Mouse (Mus musculus): ENCODE measurements at regions not wholly inside any gene's neighbourhood (a gene's known extent, or its start where the extent isn't known, plus 50 kb on each side); places are given as distances from the start of the nearest gene placed in this dataset.
A peak's percentile ranks its signal among the peaks of the same experiment; 100 is the strongest.

GRCm38 (mm10) chr6:126481257-126481656 lies 54.0 kb downstream of the Kcna5 start:
- Histone ChIP-seq H3K9me3 (ENCODE audit: low read length) (no peaks in the 10 kb centered on the region), H3K27me3 (ENCODE audit: insufficient read depth, low read length) (peaks cover 13% of the 10 kb centered on the region; the same call in 1 of the 2 replicates), H3K4me3 (replicated peaks; ENCODE audit: low read length) (no peak overlapping the region), H3K4me1 (replicated peaks; ENCODE audit: low read depth, low read length) (no peaks in the 10 kb centered on the region), H3K36me3 (ENCODE audit: insufficient read depth, low read length) (no peaks in the 10 kb centered on the region)
- TF ChIP-seq CTCF (conservative IDR thresholded peaks at IDR 0.05; ENCODE audit: low read length) (no peak; the same call in 1 of the 2 replicates), NANOG (IDR thresholded peaks at IDR 0.05; ENCODE audit: borderline replicate concordance, low read length) (no peak), POU5F1 (IDR thresholded peaks at IDR 0.05; ENCODE audit: borderline replicate concordance, low read length) (no peak)

DNA sequence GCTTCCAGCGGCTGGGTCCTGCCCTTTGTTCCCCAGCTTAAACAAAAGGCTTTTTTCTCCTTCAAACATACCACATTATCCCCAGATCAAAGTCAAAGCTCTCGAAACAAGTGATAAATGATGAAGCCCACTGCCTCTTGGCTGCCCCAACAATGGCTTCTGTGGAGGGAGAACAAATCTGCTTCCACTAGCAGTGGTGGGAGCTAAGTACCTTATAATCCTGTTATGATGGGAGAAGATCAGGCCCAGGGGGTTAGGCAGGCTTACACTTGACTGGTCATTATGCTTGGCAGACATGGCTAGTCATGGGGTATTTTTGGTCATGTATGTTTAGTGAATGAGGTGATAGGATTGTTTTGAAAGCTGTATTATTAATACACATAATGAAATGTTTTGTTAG lies 57.7 kb downstream of the Kcna5 start:
- H3K4me3 ChIP-seq (replicated peaks; ENCODE audit: low read length) = no peak overlapping the region
- H3K36me3 ChIP-seq (ENCODE audit: insufficient read depth, low read length) = no peaks in the 10 kb centered on the region
- H3K9me3 ChIP-seq (ENCODE audit: low read length) = no peaks in the 10 kb centered on the region
- peaks cover 13% of the 10 kb centered on the region; the same call in 1 of the 2 replicates for H3K27me3 ChIP-seq (ENCODE audit: insufficient read depth, low read length)
- no peaks in the 10 kb centered on the region for H3K4me1 ChIP-seq (replicated peaks; ENCODE audit: low read depth, low read length)
- TF ChIP-seq NANOG (IDR thresholded peaks at IDR 0.05; ENCODE audit: borderline replicate concordance, low read length) (no peak), POU5F1 (IDR thresholded peaks at IDR 0.05; ENCODE audit: borderline replicate concordance, low read length) (no peak), CTCF (conservative IDR thresholded peaks at IDR 0.05; ENCODE audit: low read length) (no peak)

DNA sequence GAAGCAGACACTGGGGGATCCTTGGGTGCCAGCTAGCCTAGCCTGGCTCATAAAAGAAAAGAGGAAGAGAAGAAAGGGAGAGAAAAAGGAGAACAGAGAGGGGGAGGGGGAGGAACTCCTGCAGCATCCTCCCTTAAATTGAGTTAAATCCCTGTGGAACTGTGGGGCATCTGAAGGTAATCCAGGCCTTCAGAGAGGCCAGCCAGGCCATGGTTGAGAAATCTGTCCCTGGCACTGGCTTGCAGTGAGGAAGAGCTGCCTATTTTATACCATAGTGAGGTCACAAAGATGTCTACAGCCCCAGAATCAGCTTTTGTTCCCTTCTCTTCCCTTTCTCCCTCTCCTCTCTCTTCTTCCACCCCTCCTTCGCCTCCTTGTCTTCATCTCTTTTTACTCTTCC lies 58.5 kb downstream of the Kcna5 start:
- Histone ChIP-seq H3K9me3 (ENCODE audit: low read length) (no peaks in the 10 kb centered on the region), H3K36me3 (ENCODE audit: insufficient read depth, low read length) (no peaks in the 10 kb centered on the region), H3K4me1 (replicated peaks; ENCODE audit: low read depth, low read length) (no peaks in the 10 kb centered on the region), H3K27me3 (ENCODE audit: insufficient read depth, low read length) (peaks cover 13% of the 10 kb centered on the region; the same call in 1 of the 2 replicates), H3K4me3 (replicated peaks; ENCODE audit: low read length) (no peak overlapping the region)
- TF ChIP-seq CTCF (conservative IDR thresholded peaks at IDR 0.05; ENCODE audit: low read length) (no peak), NANOG (IDR thresholded peaks at IDR 0.05; ENCODE audit: borderline replicate concordance, low read length) (no peak), POU5F1 (IDR thresholded peaks at IDR 0.05; ENCODE audit: borderline replicate concordance, low read length) (no peak)

DNA sequence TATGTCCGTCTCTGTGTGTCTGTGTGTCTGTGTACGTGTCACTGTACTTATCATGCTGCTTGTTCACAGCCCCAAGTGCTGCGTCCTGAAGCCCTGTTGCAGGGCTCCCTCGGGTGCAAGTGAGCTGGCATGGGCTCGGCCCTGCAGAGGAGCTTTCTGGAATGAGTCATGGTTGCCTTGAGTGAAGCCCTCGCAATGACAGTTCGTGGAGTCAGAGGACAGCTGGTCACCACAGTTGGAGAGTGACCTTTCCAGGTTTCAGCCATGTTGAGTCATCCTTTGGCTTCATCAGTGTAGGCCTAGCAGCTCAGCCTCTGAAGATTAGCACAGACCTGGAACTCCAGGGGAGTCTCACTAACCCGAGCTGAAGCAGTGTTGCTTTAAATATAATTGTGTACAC lies 59.7 kb downstream of the Kcna5 start:
- H3K27me3 ChIP-seq (ENCODE audit: insufficient read depth, low read length) = peaks cover 10% of the 10 kb centered on the region; the same call in 1 of the 2 replicates
- H3K4me3 ChIP-seq (replicated peaks; ENCODE audit: low read length) = no peak overlapping the region
- TF ChIP-seq POU5F1 (IDR thresholded peaks at IDR 0.05; ENCODE audit: borderline replicate concordance, low read length) (no peak), CTCF (conservative IDR thresholded peaks at IDR 0.05; ENCODE audit: low read length) (no peak), NANOG (IDR thresholded peaks at IDR 0.05; ENCODE audit: borderline replicate concordance, low read length) (no peak)
- no peaks in the 10 kb centered on the region for H3K4me1 ChIP-seq (replicated peaks; ENCODE audit: low read depth, low read length)
- no peaks in the 10 kb centered on the region for H3K36me3 ChIP-seq (ENCODE audit: insufficient read depth, low read length)
- H3K9me3 ChIP-seq (ENCODE audit: low read length) = no peaks in the 10 kb centered on the region

DNA sequence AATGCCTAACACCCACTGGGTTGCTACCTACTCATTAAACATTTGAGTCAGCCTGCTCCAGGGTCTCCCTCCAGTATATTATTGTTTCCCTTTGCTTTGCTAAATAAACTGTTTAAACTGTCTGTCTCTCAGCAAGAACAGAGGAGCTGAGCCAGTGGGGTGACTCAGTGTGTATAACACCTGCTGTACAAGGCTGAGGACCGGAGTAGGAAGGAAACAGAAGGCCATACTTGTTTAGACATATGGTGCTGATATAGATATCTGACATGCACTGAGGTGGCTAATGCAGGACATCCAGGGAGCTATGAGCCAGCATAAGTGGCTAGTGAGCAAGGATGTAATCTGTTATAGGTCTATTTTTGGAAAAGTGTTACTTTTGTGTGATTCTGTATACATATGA lies 81.5 kb downstream of the Kcna5 start:
- no peaks in the 10 kb centered on the region for H3K4me1 ChIP-seq (replicated peaks; ENCODE audit: low read depth, low read length)
- H3K36me3 ChIP-seq (ENCODE audit: insufficient read depth, low read length) = no peaks in the 10 kb centered on the region
- no peaks in the 10 kb centered on the region for H3K9me3 ChIP-seq (ENCODE audit: low read length)
- H3K4me3 ChIP-seq (replicated peaks; ENCODE audit: low read length) = no peak overlapping the region
- TF ChIP-seq CTCF (conservative IDR thresholded peaks at IDR 0.05; ENCODE audit: low read length) (no peak), POU5F1 (IDR thresholded peaks at IDR 0.05; ENCODE audit: borderline replicate concordance, low read length) (no peak), NANOG (IDR thresholded peaks at IDR 0.05; ENCODE audit: borderline replicate concordance, low read length) (no peak)
- no peaks in the 10 kb centered on the region for H3K27me3 ChIP-seq (ENCODE audit: insufficient read depth, low read length)

GRCm38 (mm10) chr6:126445519-126445918 lies 89.7 kb downstream of the Kcna5 start:
- TF ChIP-seq NANOG (IDR thresholded peaks at IDR 0.05; ENCODE audit: borderline replicate concordance, low read length) = no peak
- no peak for TF ChIP-seq POU5F1 (IDR thresholded peaks at IDR 0.05; ENCODE audit: borderline replicate concordance, low read length)
- TF ChIP-seq CTCF (conservative IDR thresholded peaks at IDR 0.05; ENCODE audit: low read length) = peak; percentile 13
- H3K4me1 ChIP-seq (replicated peaks; ENCODE audit: low read depth, low read length) = no peaks in the 10 kb centered on the region
- H3K9me3 ChIP-seq (ENCODE audit: low read length) = no peaks in the 10 kb centered on the region
- H3K36me3 ChIP-seq (ENCODE audit: insufficient read depth, low read length) = no peaks in the 10 kb centered on the region
- H3K4me3 ChIP-seq (replicated peaks; ENCODE audit: low read length) = no peak overlapping the region
- H3K27me3 ChIP-seq (ENCODE audit: insufficient read depth, low read length) = no peaks in the 10 kb centered on the region

- Histone ChIP-seq H3K36me3 (ENCODE audit: insufficient read depth, low read length) (no peaks in the 10 kb centered on the region), H3K9me3 (ENCODE audit: low read length) (0 out of 2 replicates have a peak, but pooled peaks cover 4% of the 10 kb centered on the region), H3K27me3 (ENCODE audit: insufficient read depth, low read length) (0 out of 2 replicates have a peak, but pooled peaks cover 3% of the 10 kb centered on the region), H3K4me3 (replicated peaks; ENCODE audit: low read length) (no peak overlapping the region), H3K4me1 (replicated peaks; ENCODE audit: low read depth, low read length) (no peaks in the 10 kb centered on the region)
- TF ChIP-seq POU5F1 (IDR thresholded peaks at IDR 0.05; ENCODE audit: borderline replicate concordance, low read length) = no peak
- TF ChIP-seq CTCF (conservative IDR thresholded peaks at IDR 0.05; ENCODE audit: low read length) = no peak
- TF ChIP-seq NANOG (IDR thresholded peaks at IDR 0.05; ENCODE audit: borderline replicate concordance, low read length) = no peak
Measured at GRCm38 (mm10) chr6:126440254-126440653, 95.0 kb downstream of the Kcna5 start.

DNA sequence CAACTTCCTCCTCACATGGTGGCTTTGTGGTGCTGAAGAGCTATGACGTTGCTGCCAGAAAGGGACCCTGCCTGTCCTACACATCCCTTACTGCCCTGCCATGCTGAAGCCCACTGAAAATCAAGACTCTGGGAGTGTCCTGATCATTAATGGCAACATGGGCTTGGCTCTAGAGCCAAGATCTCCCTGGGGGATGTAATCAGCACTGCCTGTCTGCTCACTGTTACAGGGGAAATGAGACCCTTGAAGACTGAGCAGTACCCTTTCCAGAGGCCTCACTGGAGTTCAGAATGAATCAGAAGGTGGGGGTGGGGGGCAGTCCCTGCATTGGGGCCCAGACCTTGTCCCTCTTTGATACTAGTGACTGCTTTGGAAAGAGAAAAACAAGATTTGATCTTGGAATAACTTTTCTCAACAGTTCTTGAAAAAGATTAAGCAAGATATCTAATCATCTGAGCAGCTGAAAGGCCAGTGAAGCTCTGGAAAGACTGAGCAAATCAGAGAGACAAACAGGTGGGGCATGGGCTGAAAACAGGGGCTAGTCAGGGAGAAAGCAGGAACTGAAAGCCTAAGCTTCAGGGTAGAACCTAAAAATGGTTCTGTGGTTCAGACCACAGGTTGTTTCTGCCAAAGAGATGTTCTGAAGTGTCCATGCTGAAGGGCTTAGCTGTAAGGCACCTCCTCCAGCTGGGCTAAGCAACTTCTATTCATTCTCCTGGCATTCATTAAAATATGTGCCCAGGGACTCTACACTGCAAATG lies 97.1 kb downstream of the Kcna5 start:
- Histone ChIP-seq H3K9me3 (ENCODE audit: low read length) (0 out of 2 replicates have a peak, but pooled peaks cover 4% of the 10 kb centered on the region), H3K36me3 (ENCODE audit: insufficient read depth, low read length) (no peaks in the 10 kb centered on the region), H3K4me3 (replicated peaks; ENCODE audit: low read length) (no peak overlapping the region), H3K27me3 (ENCODE audit: insufficient read depth, low read length) (peaks cover 12% of the 10 kb centered on the region; the same call in 1 of the 2 replicates), H3K4me1 (replicated peaks; ENCODE audit: low read depth, low read length) (no peaks in the 10 kb centered on the region)
- TF ChIP-seq CTCF (conservative IDR thresholded peaks at IDR 0.05; ENCODE audit: low read length) = no peak
- no peak for TF ChIP-seq NANOG (IDR thresholded peaks at IDR 0.05; ENCODE audit: borderline replicate concordance, low read length)
- TF ChIP-seq POU5F1 (IDR thresholded peaks at IDR 0.05; ENCODE audit: borderline replicate concordance, low read length) = no peak

All from E14TG2a.4 (cell line).